Mouse (Mus musculus) thymus, postnatal 0 days (tissue): ENCODE results near the gene Gm10772. TPM values are rescaled to one million over a fixed set of nuclear protein-coding genes. Genes with fewer than 3 reads are reported as not detected.
"Not testable (repeated sequence)": the region's sequence is repeated elsewhere in the genome, so short reads cannot be mapped to it uniquely, and the experiment has no call there.

Experiments
- DNase-seq: peaks from one replicate; pipeline ENCODE4 v3.0.0-alpha.2; 2015; ENCODE audit warnings: low spot score
- polyA plus RNA-seq: library from polyadenylated mRNA; unstranded; fragments of >200 nt; fragmentation: Nextera tagmentation; extraction: Ambion mirVana; gene quantifications from 2 replicates; pipeline ENCODE4 v1.2.1, GENCODE M21; 2015

Gm10772 gene
- polyA plus RNA-seq, result not detected in 2 replicates

GRCm38 (mm10) chr13:66227473-66227872 is at the start of gene Gm10772:
Gene Gm10772, minus strand, starts transcription at chr13:66227573.
- not testable (repeated sequence) for DNase-seq

DNA sequence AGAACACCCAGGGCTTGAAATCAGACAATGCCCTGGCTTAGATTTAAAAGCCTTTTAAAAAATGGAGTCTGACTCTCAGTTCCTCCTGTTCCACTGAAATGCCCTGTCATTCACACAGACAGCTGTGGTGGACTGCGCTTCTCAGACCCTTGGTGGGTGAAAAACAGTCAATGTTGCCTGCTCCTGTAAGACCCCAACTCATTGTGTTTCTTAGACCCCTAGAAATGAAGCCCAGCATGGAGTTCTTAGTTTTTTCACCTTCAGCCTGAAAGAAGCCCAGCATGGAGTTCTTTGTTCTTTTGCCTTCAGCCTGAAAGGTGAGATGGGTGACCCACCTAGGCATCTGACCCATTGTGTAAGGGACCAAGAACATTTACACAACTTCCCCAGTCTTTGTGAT is 36.5 kb upstream of the Gm10772 start:
- DNase-seq, result not testable (repeated sequence)

- DNase-seq, result not testable (repeated sequence)
Measured at GRCm38 (mm10) chr13:66263141-66263540, 35.8 kb upstream of the Gm10772 start.

GRCm38 (mm10) chr13:66214349-66214748 is 13.0 kb downstream of the Gm10772 start:
- DNase-seq, result no peak

DNA sequence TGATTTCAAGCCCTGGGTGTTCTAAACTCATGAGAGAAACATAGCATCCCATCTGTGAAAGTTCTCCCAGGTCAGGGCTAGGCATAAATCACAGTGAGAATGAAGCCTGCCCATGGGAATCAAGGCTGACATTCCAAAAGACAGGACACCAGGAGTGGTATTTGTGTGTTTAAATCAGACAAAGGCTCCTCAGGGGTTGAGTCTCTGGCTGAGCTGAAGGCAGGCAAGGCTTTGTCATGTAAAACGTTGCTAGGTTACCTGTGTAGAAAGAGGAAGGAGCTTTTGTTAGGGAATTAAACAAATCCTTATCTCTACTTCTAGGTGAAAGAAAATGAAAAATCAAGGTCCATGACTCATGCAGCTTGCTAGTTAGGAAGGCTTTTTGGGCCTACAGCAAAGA is 13.6 kb downstream of the Gm10772 start:
- DNase-seq, result not testable (repeated sequence)

- not testable (repeated sequence) for DNase-seq
Measured at GRCm38 (mm10) chr13:66179172-66179571, 48.2 kb downstream of the Gm10772 start.

Other genes starting within 250 kb of the Gm10772 start
- not detected in 2 replicates for gene Gm10324, start 108.0 kb downstream of the Gm10772 start, polyA plus RNA-seq
- not detected in 2 replicates for gene 2410141K09Rik, start 213.5 kb upstream of the Gm10772 start, polyA plus RNA-seq